Mouse (Mus musculus): ENCODE measurements at regions not wholly inside any gene's neighbourhood (a gene's known extent, or its start where the extent isn't known, plus 50 kb on each side); places are given as distances from the start of the nearest gene placed in this dataset.

- Histone ChIP-seq H3K27me3 (replicated peaks; ENCODE audit: control insufficient read depth, insufficient read depth, low read length) (no peaks in the 10 kb centered on the region), H3K4me1 (ENCODE audit: control insufficient read depth, insufficient read depth, low read depth, low read length) (no peaks in the 10 kb centered on the region), H3K9me3 (ENCODE audit: control insufficient read depth, low read length) (no peaks in the 10 kb centered on the region), H3K4me2 (ENCODE audit: low read length) (no peak overlapping the region), H3K36me3 (ENCODE audit: control insufficient read depth, insufficient read depth, low read length) (no peaks in the 10 kb centered on the region), H3K9ac (ENCODE audit: low read depth, low read length) (no peak overlapping the region), H3K4me3 (ENCODE audit: low read length) (no peak overlapping the region), H3K27ac (ENCODE audit: low read depth, low read length) (no peak overlapping the region)
- 91% methylated on average over 6 of the region's 6 CpGs for WGBS
- no peak for ATAC-seq
Observed at GRCm38 (mm10) chr14:76188105-76188645, 77.5 kb downstream of the Nufip1 start.

- Histone ChIP-seq H3K4me3 (ENCODE audit: low read length) (no peak overlapping the region), H3K27me3 (replicated peaks; ENCODE audit: control insufficient read depth, insufficient read depth, low read length) (no peaks in the 10 kb centered on the region), H3K27ac (ENCODE audit: low read depth, low read length) (no peak overlapping the region), H3K9ac (ENCODE audit: low read depth, low read length) (no peak overlapping the region), H3K4me2 (ENCODE audit: low read length) (no peak overlapping the region), H3K9me3 (ENCODE audit: control insufficient read depth, low read length) (no peaks in the 10 kb centered on the region), H3K4me1 (ENCODE audit: control insufficient read depth, insufficient read depth, low read depth, low read length) (no peaks in the 10 kb centered on the region), H3K36me3 (ENCODE audit: control insufficient read depth, insufficient read depth, low read length) (no peaks in the 10 kb centered on the region)
- ATAC-seq = no peak
- WGBS = 65% methylated on average over 10 of the region's 10 CpGs
Observed at GRCm38 (mm10) chr14:76195324-76195723, 84.6 kb downstream of the Nufip1 start.

GRCm38 (mm10) chr14:76197357-76197756 lies 86.7 kb downstream of the Nufip1 start:
- ATAC-seq = no peak

GRCm38 (mm10) chr14:76198406-76198805 lies 87.7 kb downstream of the Nufip1 start:
- no peak for ATAC-seq
- Histone ChIP-seq H3K4me3 (ENCODE audit: low read length) (no peak overlapping the region), H3K4me1 (ENCODE audit: control insufficient read depth, insufficient read depth, low read depth, low read length) (no peaks in the 10 kb centered on the region), H3K27me3 (replicated peaks; ENCODE audit: control insufficient read depth, insufficient read depth, low read length) (no peaks in the 10 kb centered on the region), H3K4me2 (ENCODE audit: low read length) (no peak overlapping the region), H3K9me3 (ENCODE audit: control insufficient read depth, low read length) (no peaks in the 10 kb centered on the region), H3K9ac (ENCODE audit: low read depth, low read length) (no peak overlapping the region), H3K27ac (ENCODE audit: low read depth, low read length) (no peak overlapping the region), H3K36me3 (ENCODE audit: control insufficient read depth, insufficient read depth, low read length) (no peaks in the 10 kb centered on the region)
- WGBS = 68% methylated on average over 5 of the region's 5 CpGs

More at GRCm38 (mm10) chr14:76197357-76197756, 86.7 kb downstream of the Nufip1 start:
- Histone ChIP-seq H3K9me3 (ENCODE audit: control insufficient read depth, low read length) (no peaks in the 10 kb centered on the region), H3K4me1 (ENCODE audit: control insufficient read depth, insufficient read depth, low read depth, low read length) (no peaks in the 10 kb centered on the region), H3K27ac (ENCODE audit: low read depth, low read length) (no peak overlapping the region), H3K36me3 (ENCODE audit: control insufficient read depth, insufficient read depth, low read length) (no peaks in the 10 kb centered on the region), H3K4me2 (ENCODE audit: low read length) (no peak overlapping the region), H3K4me3 (ENCODE audit: low read length) (no peak overlapping the region), H3K9ac (ENCODE audit: low read depth, low read length) (no peak overlapping the region), H3K27me3 (replicated peaks; ENCODE audit: control insufficient read depth, insufficient read depth, low read length) (no peaks in the 10 kb centered on the region)
- 75% methylated on average over 2 of the region's 2 CpGs for WGBS

- Histone ChIP-seq H3K4me2 (ENCODE audit: low read length) (no peak overlapping the region), H3K9ac (ENCODE audit: low read depth, low read length) (no peak overlapping the region), H3K27ac (ENCODE audit: low read depth, low read length) (no peak overlapping the region), H3K27me3 (replicated peaks; ENCODE audit: control insufficient read depth, insufficient read depth, low read length) (no peaks in the 10 kb centered on the region), H3K36me3 (ENCODE audit: control insufficient read depth, insufficient read depth, low read length) (no peaks in the 10 kb centered on the region), H3K4me1 (ENCODE audit: control insufficient read depth, insufficient read depth, low read depth, low read length) (no peaks in the 10 kb centered on the region), H3K4me3 (ENCODE audit: low read length) (no peak overlapping the region), H3K9me3 (ENCODE audit: control insufficient read depth, low read length) (no peaks in the 10 kb centered on the region)
- ATAC-seq = no peak
- WGBS = 92% methylated on average over 4 of the region's 4 CpGs
Observed at GRCm38 (mm10) chr14:76202595-76202994, 91.9 kb downstream of the Nufip1 start.

- 85% methylated on average over 1 of the region's 1 CpGs for WGBS
- Histone ChIP-seq H3K27ac (ENCODE audit: low read depth, low read length) (no peak overlapping the region), H3K27me3 (replicated peaks; ENCODE audit: control insufficient read depth, insufficient read depth, low read length) (no peaks in the 10 kb centered on the region), H3K4me1 (ENCODE audit: control insufficient read depth, insufficient read depth, low read depth, low read length) (no peaks in the 10 kb centered on the region), H3K4me3 (ENCODE audit: low read length) (no peak overlapping the region), H3K4me2 (ENCODE audit: low read length) (no peak overlapping the region), H3K9ac (ENCODE audit: low read depth, low read length) (no peak overlapping the region), H3K36me3 (ENCODE audit: control insufficient read depth, insufficient read depth, low read length) (no peaks in the 10 kb centered on the region), H3K9me3 (ENCODE audit: control insufficient read depth, low read length) (no peaks in the 10 kb centered on the region)
- ATAC-seq = no peak
Observed at GRCm38 (mm10) chr14:76203135-76203534, 92.4 kb downstream of the Nufip1 start.

GRCm38 (mm10) chr14:76216446-76217177 lies 105.9 kb downstream of the Nufip1 start:
- H3K9me3 ChIP-seq (ENCODE audit: control insufficient read depth, low read length) = peaks cover 8% of the 10 kb centered on the region
- H3K27ac ChIP-seq (ENCODE audit: low read depth, low read length) = no peak overlapping the region
- peaks cover 2% of the 10 kb centered on the region; the same call in 1 of the 2 replicates for H3K4me1 ChIP-seq (ENCODE audit: control insufficient read depth, insufficient read depth, low read depth, low read length)
- no peak overlapping the region for H3K9ac ChIP-seq (ENCODE audit: low read depth, low read length)
- WGBS = 84% methylated on average over 12 of the region's 12 CpGs
- no peaks in the 10 kb centered on the region for H3K27me3 ChIP-seq (replicated peaks; ENCODE audit: control insufficient read depth, insufficient read depth, low read length)
- H3K4me3 ChIP-seq (ENCODE audit: low read length) = no peak overlapping the region
- H3K36me3 ChIP-seq (ENCODE audit: control insufficient read depth, insufficient read depth, low read length) = no peaks in the 10 kb centered on the region
- no peak for ATAC-seq
- H3K4me2 ChIP-seq (ENCODE audit: low read length) = no peak overlapping the region

- 82% methylated on average over 9 of the region's 9 CpGs for WGBS
- peaks cover 5% of the 10 kb centered on the region; the same call in 1 of the 2 replicates for H3K4me1 ChIP-seq (ENCODE audit: control insufficient read depth, insufficient read depth, low read depth, low read length)
- H3K4me3 ChIP-seq (ENCODE audit: low read length) = no peak overlapping the region
- H3K27me3 ChIP-seq (replicated peaks; ENCODE audit: control insufficient read depth, insufficient read depth, low read length) = no peaks in the 10 kb centered on the region
- no peaks in the 10 kb centered on the region for H3K36me3 ChIP-seq (ENCODE audit: control insufficient read depth, insufficient read depth, low read length)
- H3K9ac ChIP-seq (ENCODE audit: low read depth, low read length) = no peak overlapping the region
- no peak overlapping the region for H3K4me2 ChIP-seq (ENCODE audit: low read length)
- no peak overlapping the region for H3K27ac ChIP-seq (ENCODE audit: low read depth, low read length)
- no peak for ATAC-seq
- peaks cover 8% of the 10 kb centered on the region for H3K9me3 ChIP-seq (ENCODE audit: control insufficient read depth, low read length)
Observed at GRCm38 (mm10) chr14:76217178-76217500, 106.4 kb downstream of the Nufip1 start.

GRCm38 (mm10) chr14:76217571-76218256 lies 107.0 kb downstream of the Nufip1 start:
- no peak overlapping the region for H3K9ac ChIP-seq (ENCODE audit: low read depth, low read length)
- no peaks in the 10 kb centered on the region for H3K27me3 ChIP-seq (replicated peaks; ENCODE audit: control insufficient read depth, insufficient read depth, low read length)
- WGBS = 91% methylated on average over 8 of the region's 8 CpGs
- ATAC-seq = no peak
- peaks cover 5% of the 10 kb centered on the region; the same call in 1 of the 2 replicates for H3K4me1 ChIP-seq (ENCODE audit: control insufficient read depth, insufficient read depth, low read depth, low read length)
- no peak overlapping the region for H3K27ac ChIP-seq (ENCODE audit: low read depth, low read length)
- H3K4me3 ChIP-seq (ENCODE audit: low read length) = no peak overlapping the region
- peaks cover 8% of the 10 kb centered on the region for H3K9me3 ChIP-seq (ENCODE audit: control insufficient read depth, low read length)
- no peak overlapping the region for H3K4me2 ChIP-seq (ENCODE audit: low read length)
- H3K36me3 ChIP-seq (ENCODE audit: control insufficient read depth, insufficient read depth, low read length) = no peaks in the 10 kb centered on the region

Data from hindbrain, embryonic 16.5 days (tissue).